Comparison of ENCODE assay signal across 8 mouse cellular contexts in the genomic region with DNA sequence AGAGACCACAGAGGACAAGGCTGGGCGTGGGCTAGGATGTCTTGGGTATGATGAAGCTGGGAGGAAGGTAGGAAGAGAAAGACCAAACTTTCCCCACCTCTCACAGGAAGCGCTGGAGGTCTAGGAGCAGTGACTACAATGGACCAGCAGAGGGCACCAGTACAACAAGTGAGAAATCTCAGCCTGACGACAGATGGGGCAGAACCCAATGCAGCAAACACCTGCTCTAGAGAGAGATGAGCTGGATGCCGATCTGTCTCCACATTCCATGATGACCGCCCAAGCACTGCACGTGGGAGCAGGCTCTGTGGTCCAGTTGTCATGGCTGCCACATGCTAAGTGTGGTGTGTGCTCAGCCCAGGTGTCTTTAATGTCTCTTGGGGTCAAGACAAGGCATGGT. TPM values are rescaled to one million over a fixed set of nuclear protein-coding genes. Genes with fewer than 3 reads are reported as not detected.
DNase-seq lines count a peak whose midpoint lies in the region; ATAC-seq lines count a peak whose summit lies in the region.

No protein-coding gene starts in this region.

- 3% methylated on average over 6 of the region's 6 CpGs for WGBS in midbrain, embryonic 16.5 days

- no peak overlapping the region for H3K27ac ChIP-seq in midbrain, embryonic 16.5 days (ENCODE audit: low read length)

- no peaks in the 10 kb centered on the region for H3K4me1 ChIP-seq in midbrain, embryonic 16.5 days (ENCODE audit: control insufficient read depth, insufficient read depth, low read length)

- H3K4me2 ChIP-seq in midbrain, embryonic 16.5 days (ENCODE audit: low read length) = no peak overlapping the region

- intact Hi-C loops in left cerebral cortex, postnatal 36 days (cut with DNase I) = loop anchor here (1.0 kb wide), 1 partner anchor 55 kb away; no protein-coding TSS in a partner anchor

- H3K4me3 ChIP-seq in midbrain, embryonic 16.5 days (ENCODE audit: low read depth, low read length) = no peak overlapping the region

- DNase-seq in urinary bladder, postnatal 14 days (ENCODE audit: low spot score) = peak; percentile 53
- DNase-seq in urinary bladder, postnatal 36 days (ENCODE audit: low spot score in 2 of 2) = no peak
- DNase-seq in c-Kit-positive CD71-positive TER-119-negative erythroid progenitor cells, embryonic 14.5 days (ENCODE audit: low read depth) = peak; percentile 21
- peak; percentile 11 for DNase-seq in fibroblast of lung, adult 2 months (ENCODE audit: low read depth)
- DNase-seq in induced T-regulatory cell, adult 2 months (ENCODE audit: low read depth) = peak; percentile 80
- DNase-seq in left cerebral cortex, postnatal 36 days (ENCODE audit: low spot score in 2 of 2) = peak; percentile 56 to 62
- DNase-seq in testis, postnatal 10 days (ENCODE audit: low spot score) = peak; percentile 68

- H3K27me3 ChIP-seq in midbrain, embryonic 16.5 days (ENCODE audit: control insufficient read depth, insufficient read depth, low read depth, low read length) = no peaks in the 10 kb centered on the region

- H3K9ac ChIP-seq in midbrain, embryonic 16.5 days (ENCODE audit: low read depth, low read length) = peak overlapping the region; percentile 40; the same call in 1 of the 2 replicates

- no peaks in the 10 kb centered on the region for H3K36me3 ChIP-seq in midbrain, embryonic 16.5 days (ENCODE audit: control insufficient read depth, insufficient read depth, low read length)

- no peaks in the 10 kb centered on the region for H3K9me3 ChIP-seq in midbrain, embryonic 16.5 days (replicated peaks; ENCODE audit: control insufficient read depth, low read length, poor library complexity, severe bottlenecking)

- ATAC-seq in midbrain, embryonic 16.5 days = peak; percentile 73

RNA-seq across cellular contexts. Expression of a gene that starts 10.1 kb away (rescaled TPM):
- total RNA-seq in left cerebral cortex, postnatal 36 days (2021) = 1 to 10 TPM; 3.6 to 3.7 TPM
- 2.1 and 2.3 TPM in 2 replicates for polyA plus RNA-seq in midbrain, embryonic 16.5 days (2015; fragmentation: Nextera tagmentation; extraction: Ambion mirVana)

RNA-seq across cellular contexts. Expression of a gene that starts 17.8 kb away (rescaled TPM):
- not detected for total RNA-seq in left cerebral cortex, postnatal 36 days (2021)
- not detected in 2 replicates for polyA plus RNA-seq in midbrain, embryonic 16.5 days (2015; fragmentation: Nextera tagmentation; extraction: Ambion mirVana)

Comparison
In these comparisons a context has a peak if more than half of its experiments do, and no peak if none do; other contexts are left out.
1. DNase-seq: peak in urinary bladder, postnatal 14 days (single experiment), c-Kit-positive CD71-positive TER-119-negative erythroid progenitor cells, embryonic 14.5 days (single experiment), fibroblast of lung, adult 2 months (single experiment), induced T-regulatory cell, adult 2 months (single experiment), left cerebral cortex, postnatal 36 days (2 of 2) and testis, postnatal 10 days (single experiment); none in urinary bladder, postnatal 36 days (0 of 2).